9 mouse cellular contexts compared by ENCODE assay signal in the genomic region with DNA sequence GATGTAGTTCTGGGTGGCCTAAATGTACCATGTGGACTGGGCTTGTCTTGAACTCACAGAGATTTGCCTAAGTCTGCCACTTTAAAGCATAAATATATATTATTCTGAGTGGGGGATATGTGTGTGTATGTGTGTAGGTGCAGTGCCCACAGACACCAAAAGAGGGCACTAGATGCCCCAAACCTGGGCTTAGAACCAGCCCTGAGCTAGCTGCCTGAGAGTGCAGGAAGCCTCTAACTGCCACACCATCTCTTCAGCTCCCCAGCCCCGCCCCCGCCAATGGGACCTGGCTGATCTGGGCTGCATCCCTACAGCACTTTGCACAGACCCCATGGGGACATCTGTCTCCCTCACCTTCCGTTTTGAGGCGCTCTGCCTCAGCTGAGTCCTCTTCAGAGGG. TPM values are rescaled to one million over a fixed set of nuclear protein-coding genes. Genes with fewer than 3 reads are reported as not detected.
A peak's percentile ranks its signal among the peaks of the same experiment; 100 is the strongest.
DNase-seq lines count a peak whose midpoint lies in the region; ATAC-seq and TF ChIP-seq lines count a peak whose summit lies in the region.
"Had no signal": no experiment of that assay in that cellular context is flagged by ENCODE, and none has a peak within 500 bp of the region (broad histone marks: within the 10 kb centered on the region; RNA-seq: fewer than 3 reads in every experiment).

No protein-coding gene starts in this region.

- no peaks in the 10 kb centered on the region for H3K9me3 ChIP-seq in CH12.LX (replicated peaks; ENCODE audit: low read length)
- H3K9me3 ChIP-seq: limb, embryonic 13.5 days had no signal

- TF ChIP-seq EP300 in CH12.LX (IDR thresholded peaks at IDR 0.05; ENCODE audit: low read length) = no peak

- no peak overlapping the region for H3K9ac ChIP-seq in CH12.LX (ENCODE audit: insufficient read depth, low read depth)
- H3K9ac ChIP-seq: limb, embryonic 13.5 days had no signal

- peak; percentile 44 for TF ChIP-seq RAD21 in CH12.LX (IDR thresholded peaks at IDR 0.05; ENCODE audit: low read depth, low read length)

- peak; percentile 24 to 68; a peak in 3 of 4 replicates for TF ChIP-seq CTCF in CH12.LX (conservative IDR thresholded peaks at IDR 0.05 in 1 of 2, IDR thresholded peaks at IDR 0.05 in 1 of 2; ENCODE audit: low read depth in 2 of 2, low read length in 2 of 2)

- H3K4me2 ChIP-seq in CH12.LX (ENCODE audit: insufficient read depth, low read depth, poor library complexity, severe bottlenecking) = no peak overlapping the region
- H3K4me2 ChIP-seq: limb, embryonic 13.5 days had no signal

- in situ Hi-C loops in CH12.LX (cut with MboI; ENCODE audit: low pct_ligation_motif_present, low pct_unique_long_range_greater_than_20kb, low sequenced_read_pairs) = no loop called here

- H3K36me3 ChIP-seq in CH12.LX (replicated peaks in 1 of 2; ENCODE audit: control insufficient read depth in 1 of 2, insufficient read depth in 1 of 2, low read length in 1 of 2) = peaks cover 73 to 99% of the 10 kb centered on the region in 2 experiments

- peak; percentile 28 for DNase-seq in kidney, adult 18-20 months
- no peak for DNase-seq in kidney, postnatal 14 days
- peak; percentile 38 for DNase-seq in CH12.LX (ENCODE audit: extremely low read depth)
- DNase-seq in c-Kit-positive CD71-positive TER-119-positive erythroid progenitor cells, embryonic 14.5 days (ENCODE audit: low spot score) = peak; percentile 29
- DNase-seq in gastrocnemius, postnatal 14 days = no peak
- DNase-seq in right cerebral cortex, postnatal 36 days (ENCODE audit: low spot score in 2 of 2) = no peak
- no peak for DNase-seq in left cerebral cortex, adult 9 months (ENCODE audit: low spot score in 2 of 2)

- peak; percentile 43; the same call in 1 of the 2 replicates for ATAC-seq in megakaryocyte, adult 5-6 weeks (ENCODE audit: poor library complexity, severe bottlenecking)

- dilution Hi-C loops in CH12.LX (cut with MboI; ENCODE audit: extremely low pct_ligation_motif_present, extremely low pct_unique_long_range_greater_than_20kb, low sequenced_read_pairs) = no loop called here

- H3K27ac ChIP-seq in CH12.LX (ENCODE audit: insufficient read depth, low read depth) = no peak overlapping the region
- H3K27ac ChIP-seq: limb, embryonic 13.5 days had no signal

- H3K4me1 ChIP-seq in CH12.LX (ENCODE audit: control insufficient read depth in 1 of 2, insufficient read depth in 2 of 2) = no peaks in the 10 kb centered on the region
- H3K4me1 ChIP-seq: limb, embryonic 13.5 days had no signal

- TF ChIP-seq POLR2A in CH12.LX (IDR thresholded peaks at IDR 0.05; ENCODE audit: low read depth, low read length) = no peak

- H3K4me3 ChIP-seq in CH12.LX (replicated peaks in 1 of 3; ENCODE audit: low read depth in 2 of 3, low read length in 2 of 3, poor library complexity in 1 of 3) = no peak overlapping the region
- H3K4me3 ChIP-seq: limb, embryonic 13.5 days had no signal

- H3K79me2 ChIP-seq in CH12.LX (replicated peaks; ENCODE audit: control insufficient read depth, extremely low read depth, insufficient read depth, poor library complexity, severe bottlenecking) = peaks cover 20% of the 10 kb centered on the region

- intact Hi-C loops in gastrocnemius, postnatal 14 days (cut with DNase I; ENCODE audit: low total_unique reads) = no loop called here

- no peaks in the 10 kb centered on the region for H3K27me3 ChIP-seq in CH12.LX (replicated peaks)
- H3K27me3 ChIP-seq: limb, embryonic 13.5 days had no signal

TF ChIP-seq in CH12.LX, 34 proteins besides CTCF, POLR2A, EP300 and RAD21:
- no peak for TF ChIP-seq HCFC1 (IDR thresholded peaks at IDR 0.05; ENCODE audit: low read depth, low read length)
- TF ChIP-seq SMC3 (IDR thresholded peaks at IDR 0.05; ENCODE audit: low read depth, low read length) = peak; percentile 59

RNA-seq across cellular contexts. Expression of a gene that starts 9.3 kb away (rescaled TPM):
- total RNA-seq in CH12.LX (2012; rRNA removed) (104 and 110 TPM in 2 replicates), CH12.LX (2014; rRNA removed) (61.1 and 67.6 TPM in 2 replicates)
- polyA plus RNA-seq in CH12.LX (2012; ENCODE audit: insufficient read length, low read depth) = 118 and 123 TPM in 2 replicates
- total RNA-seq in megakaryocyte, adult 5-6 weeks (2015) = 30.3 and 30.7 TPM in 2 replicates
- total RNA-seq in megakaryocyte, adult 5-6 weeks (2017) = 33.3 and 38.7 TPM in 2 replicates
- 10 to 100 TPM; 78.6 to 79.9 TPM for total RNA-seq in gastrocnemius, postnatal 14 days (2021)

RNA-seq across cellular contexts. Expression of a gene that starts 13.4 kb away (rescaled TPM):
- total RNA-seq in CH12.LX (2012; rRNA removed) (6.3 and 7.2 TPM in 2 replicates), CH12.LX (2014; rRNA removed) (3.5 and 3.9 TPM in 2 replicates)
- 4.2 and 4.3 TPM in 2 replicates for polyA plus RNA-seq in CH12.LX (2012; ENCODE audit: insufficient read length, low read depth)
- total RNA-seq in megakaryocyte, adult 5-6 weeks (2015) = 3.9 and 6.0 TPM in 2 replicates
- total RNA-seq in megakaryocyte, adult 5-6 weeks (2017) = 6.2 and 10.2 TPM in 2 replicates
- 10 to 100 TPM; 11.3 to 11.9 TPM for total RNA-seq in gastrocnemius, postnatal 14 days (2021)

RNA-seq across cellular contexts. Expression of a gene that starts 19.2 kb away (rescaled TPM):
- total RNA-seq in CH12.LX (2012; rRNA removed) = 123 and 136 TPM in 2 replicates
- 70.9 and 81.1 TPM in 2 replicates for total RNA-seq in CH12.LX (2014; rRNA removed)
- 94.5 and 105 TPM in 2 replicates for polyA plus RNA-seq in CH12.LX (2012; ENCODE audit: insufficient read length, low read depth)
- total RNA-seq in megakaryocyte, adult 5-6 weeks (2015) = 0.82 and 1.5 TPM in 2 replicates
- 3.4 and 4.3 TPM in 2 replicates for total RNA-seq in megakaryocyte, adult 5-6 weeks (2017)
- total RNA-seq in gastrocnemius, postnatal 14 days (2021) = 10 to 100 TPM; 22.4 to 23.0 TPM

RNA-seq across cellular contexts. Expression of a gene that starts 25.2 kb away (rescaled TPM):
- total RNA-seq in CH12.LX (2012; rRNA removed) (not detected in 2 replicates), CH12.LX (2014; rRNA removed) (not detected in 2 replicates)
- polyA plus RNA-seq in CH12.LX (2012; ENCODE audit: insufficient read length, low read depth) = not detected in 2 replicates
- not detected in 2 replicates for total RNA-seq in megakaryocyte, adult 5-6 weeks (2015)
- 0.20 TPM in 1 of 2 replicates, not detected in the other for total RNA-seq in megakaryocyte, adult 5-6 weeks (2017)
- under 1 TPM; 0.24 to 0.72 TPM for total RNA-seq in gastrocnemius, postnatal 14 days (2021)

RNA-seq across cellular contexts. Expression of a gene that starts 35.9 kb away (rescaled TPM):
- total RNA-seq in CH12.LX (2012; rRNA removed) = 0.46 and 0.47 TPM in 2 replicates
- total RNA-seq in CH12.LX (2014; rRNA removed) = not detected in 2 replicates
- polyA plus RNA-seq in CH12.LX (2012; ENCODE audit: insufficient read length, low read depth) = 0.24 and 0.68 TPM in 2 replicates
- 0.11 TPM in 1 of 2 replicates, not detected in the other for total RNA-seq in megakaryocyte, adult 5-6 weeks (2015)
- total RNA-seq in megakaryocyte, adult 5-6 weeks (2017) = 0.26 TPM in 1 of 2 replicates, not detected in the other
- 1 to 10 TPM in 1 of 2 experiments, under 1 TPM in 1; 0.44 to 1.1 TPM for total RNA-seq in gastrocnemius, postnatal 14 days (2021)

Comparison
In these comparisons a context has a peak if more than half of its experiments do, and no peak if none do; other contexts are left out.
1. DNase-seq: peak in kidney, adult 18-20 months (single experiment), CH12.LX (single experiment) and c-Kit-positive CD71-positive TER-119-positive erythroid progenitor cells, embryonic 14.5 days (single experiment); none in kidney, postnatal 14 days (single experiment), gastrocnemius, postnatal 14 days (single experiment), right cerebral cortex, postnatal 36 days (0 of 2) and left cerebral cortex, adult 9 months (0 of 2).
2. RNA of a gene that starts 19.2 kb away (total RNA-seq): 70.9 to 136 TPM in CH12.LX and 22.4 to 23.0 TPM in gastrocnemius, postnatal 14 days; 0.82 to 4.3 TPM in megakaryocyte, adult 5-6 weeks; every median in the first group is over 4 times any median in the second.